ENCODE assay signal across 9 mouse cellular contexts in the genomic region with DNA sequence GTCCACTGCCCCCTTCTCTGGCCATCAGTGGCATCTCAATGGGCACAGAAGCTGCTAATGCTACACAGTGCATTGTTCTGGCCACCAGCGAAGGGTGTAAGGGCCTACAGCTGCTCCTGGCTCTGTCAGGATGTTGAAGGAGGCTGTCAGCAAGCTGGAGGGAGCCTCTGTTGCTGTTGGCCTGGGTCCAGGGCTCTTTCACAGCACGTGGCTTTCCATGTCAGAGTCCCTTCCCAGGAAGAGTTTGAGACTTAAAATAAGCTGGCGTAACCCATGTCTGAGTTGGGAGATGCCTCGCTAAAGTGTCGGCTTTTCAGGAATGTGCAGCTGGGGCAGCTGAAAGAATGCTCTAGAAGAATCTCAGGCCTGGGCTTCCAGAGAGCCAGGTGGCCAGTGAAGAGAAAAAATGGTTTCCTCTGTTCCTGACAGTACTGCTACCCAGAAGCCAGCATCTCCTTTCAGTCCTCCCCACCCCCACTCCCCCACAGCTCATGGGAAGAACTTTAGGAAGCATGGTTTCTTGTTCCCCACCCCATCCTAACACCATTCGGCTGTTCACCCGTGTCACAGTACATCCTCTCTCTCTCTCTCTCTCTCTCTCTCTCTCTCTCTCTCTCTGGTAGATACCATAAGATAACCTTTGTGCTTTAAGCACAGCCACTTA.
DNase-seq lines count a peak whose midpoint lies in the region; ATAC-seq and TF ChIP-seq lines count a peak whose summit lies in the region.
"Had no signal": no experiment of that assay in that cellular context is flagged by ENCODE, and none has a peak within 500 bp of the region (broad histone marks: within the 10 kb centered on the region; RNA-seq: fewer than 3 reads in every experiment).

No protein-coding gene starts in this region.

- WGBS in forebrain, embryonic 11.5 days = 68% methylated on average over 7 of the region's 7 CpGs
- WGBS in forebrain, embryonic 10.5 days = 67% methylated on average over 7 of the region's 7 CpGs
- 7% methylated on average over 7 of the region's 7 CpGs for WGBS in heart, adult 2 months
- 9% methylated on average over 7 of the region's 7 CpGs for WGBS in lung, embryonic 16.5 days

- H3K4me2 ChIP-seq in forebrain, embryonic 11.5 days (ENCODE audit: low read depth, low read length, severe bottlenecking) = no peak overlapping the region
- H3K4me2 ChIP-seq in lung, embryonic 16.5 days (ENCODE audit: low read depth, low read length) = no peak overlapping the region
- H3K4me2 ChIP-seq: liver, embryonic 15.5 days had no signal

- H3K9ac ChIP-seq in forebrain, embryonic 11.5 days (ENCODE audit: low read length) = no peak overlapping the region
- no peak overlapping the region for H3K9ac ChIP-seq in heart, adult 2 months (ENCODE audit: low read depth, low read length)
- H3K9ac ChIP-seq in lung, embryonic 16.5 days (ENCODE audit: low read length) = no peak overlapping the region
- H3K9ac ChIP-seq: liver, embryonic 15.5 days had no signal

- no peak for TF ChIP-seq POLR2A in heart, adult 2 months (IDR thresholded peaks at IDR 0.05; ENCODE audit: insufficient read depth, low read depth, low read length)

- peaks cover 2% of the 10 kb centered on the region; the same call in 1 of the 2 replicates for H3K4me1 ChIP-seq in forebrain, embryonic 11.5 days (replicated peaks; ENCODE audit: control insufficient read depth, insufficient read depth, low read length)
- H3K4me1 ChIP-seq in forebrain, embryonic 10.5 days = peaks cover 71% of the 10 kb centered on the region
- peaks cover 3% of the 10 kb centered on the region; the same call in 1 of the 2 replicates for H3K4me1 ChIP-seq in heart, adult 2 months (ENCODE audit: control insufficient read depth, insufficient read depth, low read length)
- peaks cover 10% of the 10 kb centered on the region for H3K4me1 ChIP-seq in lung, embryonic 16.5 days (replicated peaks; ENCODE audit: control insufficient read depth, insufficient read depth, low read length)
- H3K4me1 ChIP-seq: liver, embryonic 15.5 days had no signal

- no peak overlapping the region for H3K4me3 ChIP-seq in forebrain, embryonic 11.5 days (ENCODE audit: low read depth, low read length)
- H3K4me3 ChIP-seq in forebrain, embryonic 10.5 days = no peak overlapping the region
- H3K4me3 ChIP-seq in heart, adult 2 months = no peak overlapping the region
- H3K4me3 ChIP-seq in lung, embryonic 16.5 days (ENCODE audit: low read length) = no peak overlapping the region
- H3K4me3 ChIP-seq: liver, embryonic 15.5 days had no signal

- intact Hi-C loops in heart, adult 2 months (cut with DNase I) = no loop called here

- no peak for TF ChIP-seq CTCF in heart, adult 2 months (IDR thresholded peaks at IDR 0.05)

- no peaks in the 10 kb centered on the region for H3K27me3 ChIP-seq in forebrain, embryonic 11.5 days (ENCODE audit: control insufficient read depth, insufficient read depth, low read length)
- peaks cover 95% of the 10 kb centered on the region for H3K27me3 ChIP-seq in forebrain, embryonic 10.5 days (ENCODE audit: poor library complexity, severe bottlenecking)
- no peaks in the 10 kb centered on the region for H3K27me3 ChIP-seq in heart, adult 2 months (ENCODE audit: control insufficient read depth, insufficient read depth, low read length)
- H3K27me3 ChIP-seq in lung, embryonic 16.5 days (ENCODE audit: control insufficient read depth, insufficient read depth, low read depth, low read length) = peaks cover 10% of the 10 kb centered on the region

- no peak for ATAC-seq in forebrain, embryonic 11.5 days (replicated peaks; ENCODE audit: low FRiP score)
- ATAC-seq in lung, embryonic 16.5 days (ENCODE audit: low read depth) = peak; percentile 92

- H3K79me2 ChIP-seq in heart, adult 2 months (replicated peaks; ENCODE audit: control insufficient read depth, insufficient read depth, low read length) = no peaks in the 10 kb centered on the region

- TF ChIP-seq EP300 in heart, adult 2 months (IDR thresholded peaks at IDR 0.05; ENCODE audit: insufficient read depth, low read depth, low read length) = no peak

- no peak overlapping the region for H3K27ac ChIP-seq in forebrain, embryonic 11.5 days (ENCODE audit: low read depth, low read length)
- no peak overlapping the region for H3K27ac ChIP-seq in forebrain, embryonic 10.5 days
- no peak overlapping the region for H3K27ac ChIP-seq in heart, adult 2 months
- 0 out of 2 replicates have a peak overlapping the region, but pooled peaks have one; percentile 20 for H3K27ac ChIP-seq in lung, embryonic 16.5 days (ENCODE audit: low read length)
- H3K27ac ChIP-seq: liver, embryonic 15.5 days had no signal

- no peaks in the 10 kb centered on the region for H3K36me3 ChIP-seq in forebrain, embryonic 11.5 days (ENCODE audit: control insufficient read depth, insufficient read depth, low read length)
- no peaks in the 10 kb centered on the region for H3K36me3 ChIP-seq in forebrain, embryonic 10.5 days (replicated peaks)
- no peaks in the 10 kb centered on the region for H3K36me3 ChIP-seq in heart, adult 2 months (ENCODE audit: control insufficient read depth, insufficient read depth, low read length)
- no peaks in the 10 kb centered on the region for H3K36me3 ChIP-seq in lung, embryonic 16.5 days (ENCODE audit: control insufficient read depth, insufficient read depth, low read length)
- H3K36me3 ChIP-seq: liver, embryonic 15.5 days had no signal

- peak; percentile 62 for DNase-seq in forebrain, embryonic 11.5 days (ENCODE audit: low spot score)
- DNase-seq in forebrain, embryonic 10.5 days (ENCODE audit: extremely low spot score, low spot score) = no peak
- DNase-seq in embryo, embryonic 10.5 days (ENCODE audit: low spot score) = peak; percentile 67
- DNase-seq in heart, adult 2 months = peak; percentile 68 to 77
- peak; percentile 19 for DNase-seq in kidney, adult 11 months
- DNase-seq in thymus, postnatal 4 days = no peak
- DNase-seq in cerebellum, adult 9-10 months = no peak

- H3K9me3 ChIP-seq in forebrain, embryonic 11.5 days (ENCODE audit: control insufficient read depth, low read length) = no peaks in the 10 kb centered on the region
- H3K9me3 ChIP-seq in forebrain, embryonic 10.5 days = no peaks in the 10 kb centered on the region
- H3K9me3 ChIP-seq in lung, embryonic 16.5 days (ENCODE audit: control insufficient read depth, low read length) = no peaks in the 10 kb centered on the region
- H3K9me3 ChIP-seq: liver, embryonic 15.5 days had no signal

Comparison
In these comparisons a context has a peak if more than half of its experiments do, and no peak if none do; other contexts are left out.
1. DNase-seq: peak in forebrain, embryonic 11.5 days (single experiment), embryo, embryonic 10.5 days (single experiment), heart, adult 2 months (2 of 2) and kidney, adult 11 months (single experiment); none in forebrain, embryonic 10.5 days (single experiment), thymus, postnatal 4 days (single experiment) and cerebellum, adult 9-10 months (single experiment).